Mouse (Mus musculus) ES-E14 (cell line): Measurements from ENCODE around the gene Slc25a13.

Experiments used
- CHD2 ChIP-seq: IDR thresholded peaks from 2 replicates; pipeline ENCODE4 v1.6.1; 2014; ENCODE audit warnings: mild to moderate bottlenecking, low read depth, low read length, inconsistent platforms
- HCFC1 ChIP-seq: IDR thresholded peaks from 2 replicates; pipeline ENCODE4 v1.6.1; 2012; ENCODE audit warnings: low read length, inconsistent platforms, borderline replicate concordance; ENCODE audit not compliant: insufficient read depth
- MAFK ChIP-seq: IDR thresholded peaks from 2 replicates; pipeline ENCODE4 v1.6.1; 2014; ENCODE audit warnings: mild to moderate bottlenecking, low read depth, low read length, inconsistent platforms; ENCODE audit not compliant: insufficient read depth
- ZC3H11A ChIP-seq: IDR thresholded peaks from 2 replicates; pipeline ENCODE4 v1.6.1; 2012; ENCODE audit warnings: low read depth, mild to moderate bottlenecking, inconsistent platforms, low read length, borderline replicate concordance
- ZNF384 ChIP-seq: IDR thresholded peaks from 2 replicates; pipeline ENCODE4 v1.6.1; 2012; ENCODE audit warnings: low read depth, low read length, inconsistent platforms

- no peak for TF ChIP-seq ZNF384
- TF ChIP-seq HCFC1 = no peak
- TF ChIP-seq MAFK = no peak
- no peak for TF ChIP-seq ZC3H11A
- TF ChIP-seq CHD2 = no peak
These were observed 14.5 kb downstream of the Slc25a13 start for GRCm38 (mm10) chr6:6202451-6202850.
